Mouse (Mus musculus) heart, embryonic 12.5 days (tissue): ENCODE measurements around the gene Phykpl. TPM values are rescaled to one million over a fixed set of nuclear protein-coding genes. Genes with fewer than 3 reads are reported as not detected.
A peak's percentile ranks its signal among the peaks of the same experiment; 100 is the strongest.
"Not testable (repeated sequence)": the region's sequence is repeated elsewhere in the genome, so short reads cannot be mapped to it uniquely, and the experiment has no call there.

Source experiments
- ATAC-seq: fragments of 200-750 bp; cut with Nextera tagmentation; 2 replicates; pipeline ENCODE4 v1.8.0; 2017; ENCODE audit warnings: moderate TSS enrichment, moderate library complexity; ENCODE audit not compliant: insufficient number of reproducible peaks, low FRiP score
- H3K27ac ChIP-seq: fragments of 300-500 bp; sonication (generic); 2 replicates; pipeline ENCODE4 v1.5.1; 2016; ENCODE audit warnings: mild to moderate bottlenecking, moderate library complexity; ENCODE audit not compliant: poor library complexity, severe bottlenecking
- H3K27me3 ChIP-seq: fragments of 300-500 bp; sonication (generic); replicated peaks from 2 replicates; pipeline ENCODE4 v1.6.1; 2016; ENCODE audit warnings: mild to moderate bottlenecking, moderate library complexity
- H3K36me3 ChIP-seq: fragments of 300-500 bp; sonication (generic); 2 replicates; pipeline ENCODE4 v1.6.1; 2016; ENCODE audit warnings: mild to moderate bottlenecking, moderate library complexity
- H3K4me1 ChIP-seq: fragments of 300-500 bp; sonication (generic); replicated peaks from 2 replicates; pipeline ENCODE4 v1.6.1; 2016; ENCODE audit warnings: mild to moderate bottlenecking
- H3K4me2 ChIP-seq: fragments of 300-500 bp; sonication (generic); 2 replicates; pipeline ENCODE4 v1.6.1; 2016; ENCODE audit warnings: mild to moderate bottlenecking, moderate library complexity
- H3K4me3 ChIP-seq: fragments of 300-500 bp; sonication (generic); 2 replicates; pipeline ENCODE4 v1.5.1; 2016; ENCODE audit warnings: mild to moderate bottlenecking
- H3K9ac ChIP-seq: fragments of 300-500 bp; sonication (generic); 2 replicates; pipeline ENCODE4 v1.6.1; 2016; ENCODE audit warnings: mild to moderate bottlenecking, moderate library complexity
- H3K9me3 ChIP-seq: fragments of 300-500 bp; sonication (generic); replicated peaks from 2 replicates; pipeline ENCODE4 v1.6.1; 2016; ENCODE audit warnings: mild to moderate bottlenecking, moderate library complexity
- WGBS: fragments of 180-500 bp; shearing (Covaris S2); methylation state at CpG from one replicate; pipeline ENCODE4 v1.1.7; 2016; 5-methylcytosine and 5-hydroxymethylcytosine counted together
- polyA plus RNA-seq: library from polyadenylated mRNA; unstranded; fragments of >200 nt; fragmentation: Nextera tagmentation; extraction: Ambion mirVana; gene quantifications from 2 replicates; pipeline ENCODE4 v1.2.1, GENCODE M21; 2016

Gene Phykpl
- polyA plus RNA-seq, 1 experiment from 2014 or later, result 15.1 TPM

GRCm38 (mm10) chr11:51602253-51602652 lies 17.7 kb downstream of the Phykpl start:
- Histone ChIP-seq H3K4me2 (no peak overlapping the region), H3K4me1 (peaks cover 37% of the 10 kb centered on the region), H3K9me3 (no peaks in the 10 kb centered on the region), H3K36me3 (peaks cover 82% of the 10 kb centered on the region), H3K9ac (no peak overlapping the region), H3K27me3 (no peaks in the 10 kb centered on the region), H3K27ac (no peak overlapping the region), H3K4me3 (no peak overlapping the region)
- no peak for ATAC-seq
- WGBS, result 93% methylated on average over 3 of the region's 3 CpGs

- WGBS, result under 1% methylated on average over 81 of the region's 81 CpGs
- no peaks in the 10 kb centered on the region for H3K27me3 ChIP-seq
- peak; percentile 85 for ATAC-seq
- H3K4me1 ChIP-seq, result peaks cover 41% of the 10 kb centered on the region
- peak overlapping the region; percentile 94 for H3K27ac ChIP-seq
- peak overlapping the region; percentile 97 for H3K4me3 ChIP-seq
- no peaks in the 10 kb centered on the region for H3K9me3 ChIP-seq
- peak overlapping the region; percentile 100 for H3K9ac ChIP-seq
- peak overlapping the region; percentile 91 for H3K4me2 ChIP-seq
- H3K36me3 ChIP-seq, result peaks cover 46% of the 10 kb centered on the region
Observed at GRCm38 (mm10) chr11:51605602-51606446, 21.3 kb downstream of the Phykpl start.

GRCm38 (mm10) chr11:51606447-51607095 lies 22.0 kb downstream of the Phykpl start, which contains the start of gene Hnrnpab:
Gene Hnrnpab (minus strand): TSS chr11:51606847.
- Histone ChIP-seq H3K4me3 (peak within 1 kb of the TSS; percentile 97), H3K9me3 (no peaks in the 10 kb centered on the region), H3K27me3 (no peaks in the 10 kb centered on the region), H3K4me1 (peaks cover 38% of the 10 kb centered on the region), H3K27ac (peak within 1 kb of the TSS; percentile 94), H3K4me2 (peak within 1 kb of the TSS; percentile 91), H3K36me3 (peaks cover 39% of the 10 kb centered on the region), H3K9ac (peak within 1 kb of the TSS; percentile 100)
- ATAC-seq, result peak; percentile 94
- under 1% methylated on average over 91 of the region's 91 CpGs for WGBS

GRCm38 (mm10) chr11:51607096-51607738 lies 22.7 kb downstream of the Phykpl start:
- peaks cover 33% of the 10 kb centered on the region for H3K4me1 ChIP-seq
- peaks cover 33% of the 10 kb centered on the region for H3K36me3 ChIP-seq
- H3K27me3 ChIP-seq, result no peaks in the 10 kb centered on the region
- 10% methylated on average over 15 of the region's 15 CpGs for WGBS
- H3K4me3 ChIP-seq, result peak overlapping the region; percentile 97
- no peaks in the 10 kb centered on the region for H3K9me3 ChIP-seq
- H3K9ac ChIP-seq, result peak overlapping the region; percentile 88
- peak overlapping the region; percentile 91 for H3K27ac ChIP-seq
- H3K4me2 ChIP-seq, result peak overlapping the region; percentile 91
- peak; percentile 29 for ATAC-seq

GRCm38 (mm10) chr11:51609266-51609909 lies 24.8 kb downstream of the Phykpl start:
- 68% methylated on average over 3 of the region's 3 CpGs for WGBS
- Histone ChIP-seq H3K9me3 (no peaks in the 10 kb centered on the region), H3K36me3 (peaks cover 11% of the 10 kb centered on the region), H3K4me3 (no peak overlapping the region), H3K4me1 (peaks cover 17% of the 10 kb centered on the region), H3K9ac (no peak overlapping the region), H3K4me2 (no peak overlapping the region), H3K27me3 (no peaks in the 10 kb centered on the region), H3K27ac (no peak overlapping the region)
- no peak for ATAC-seq

GRCm38 (mm10) chr11:51609940-51610339 lies 25.4 kb downstream of the Phykpl start:
- not testable (repeated sequence) for H3K27ac ChIP-seq, H3K36me3 ChIP-seq, H3K4me2 ChIP-seq, H3K4me3 ChIP-seq, H3K27me3 ChIP-seq, H3K9me3 ChIP-seq, ATAC-seq, H3K9ac ChIP-seq
- 84% methylated on average over 5 of the region's 5 CpGs for WGBS
- peaks cover 15% of the 10 kb centered on the region for H3K4me1 ChIP-seq

- WGBS, result 73% methylated on average over 8 of the region's 8 CpGs
- H3K36me3 ChIP-seq, result no peaks in the 10 kb centered on the region
- no peak overlapping the region for H3K4me2 ChIP-seq
- H3K4me3 ChIP-seq, result no peak overlapping the region
- H3K4me1 ChIP-seq, result peaks cover 14% of the 10 kb centered on the region
- H3K27ac ChIP-seq, result no peak overlapping the region
- no peak for ATAC-seq
- no peak overlapping the region for H3K9ac ChIP-seq
- no peaks in the 10 kb centered on the region for H3K9me3 ChIP-seq
- H3K27me3 ChIP-seq, result no peaks in the 10 kb centered on the region
Observed at GRCm38 (mm10) chr11:51614256-51614655, 29.7 kb downstream of the Phykpl start.

- H3K4me2 ChIP-seq, result peak overlapping the region; percentile 65
- H3K27me3 ChIP-seq, result no peaks in the 10 kb centered on the region
- H3K4me1 ChIP-seq, result peaks cover 15% of the 10 kb centered on the region
- H3K27ac ChIP-seq, result peak overlapping the region; percentile 37; the same call in 1 of the 2 replicates
- H3K36me3 ChIP-seq, result no peaks in the 10 kb centered on the region
- peak overlapping the region; percentile 60 for H3K9ac ChIP-seq
- peak overlapping the region; percentile 38 for H3K4me3 ChIP-seq
- H3K9me3 ChIP-seq, result no peaks in the 10 kb centered on the region
- 41% methylated on average over 7 of the region's 7 CpGs for WGBS
- ATAC-seq, result no peak
Observed at GRCm38 (mm10) chr11:51615129-51615528, 30.6 kb downstream of the Phykpl start.

- H3K9me3 ChIP-seq, result no peaks in the 10 kb centered on the region
- peaks cover 20% of the 10 kb centered on the region for H3K4me1 ChIP-seq
- H3K36me3 ChIP-seq, result no peaks in the 10 kb centered on the region
- H3K4me3 ChIP-seq, result peak overlapping the region; percentile 38
- WGBS, result 4% methylated on average over 14 of the region's 14 CpGs
- H3K27me3 ChIP-seq, result no peaks in the 10 kb centered on the region
- peak overlapping the region; percentile 37; the same call in 1 of the 2 replicates for H3K27ac ChIP-seq
- H3K9ac ChIP-seq, result peak overlapping the region; percentile 60
- peak; percentile 86 for ATAC-seq
- H3K4me2 ChIP-seq, result peak overlapping the region; percentile 65
Observed at GRCm38 (mm10) chr11:51615601-51616000, 31.0 kb downstream of the Phykpl start.

- ATAC-seq, H3K27ac ChIP-seq, H3K9me3 ChIP-seq, H3K27me3 ChIP-seq, H3K36me3 ChIP-seq: not testable (repeated sequence)
- peak overlapping the region; percentile 60 for H3K9ac ChIP-seq
- peak overlapping the region; percentile 65 for H3K4me2 ChIP-seq
- H3K4me1 ChIP-seq, result peaks cover 25% of the 10 kb centered on the region
- 90% methylated on average over 7 of the region's 7 CpGs for WGBS
- H3K4me3 ChIP-seq, result peak overlapping the region; percentile 38; the same call in 1 of the 2 replicates
Observed at GRCm38 (mm10) chr11:51616113-51616512, 31.6 kb downstream of the Phykpl start.
